Mouse (Mus musculus): ENCODE data around the gene Rasa2.
A peak's percentile ranks its signal among the peaks of the same experiment; 100 is the strongest.
"Not testable (repeated sequence)": the region's sequence is repeated elsewhere in the genome, so short reads cannot be mapped to it uniquely, and the experiment has no call there.

Rasa2 gene

DNA sequence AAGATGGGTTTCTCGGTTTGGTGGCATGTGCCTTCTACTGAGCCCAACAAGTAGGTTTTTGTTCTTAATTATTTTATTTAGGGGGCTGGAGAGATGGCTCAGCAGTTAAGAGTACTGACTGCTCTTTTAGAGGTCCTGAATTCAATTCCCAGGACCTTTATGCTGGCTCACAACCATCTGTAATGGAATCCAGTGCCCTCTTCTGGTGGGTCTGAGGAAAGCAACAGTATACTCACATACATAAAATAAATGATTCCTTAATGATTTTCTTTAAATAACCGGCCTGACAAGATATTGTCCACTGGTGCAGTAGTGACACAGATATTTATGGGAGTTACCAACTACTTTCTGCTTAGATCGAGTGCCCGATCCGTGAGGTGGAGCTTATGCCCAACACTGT, 108.3 kb downstream of the Rasa2 start:
- no peak for DNase-seq

DNA sequence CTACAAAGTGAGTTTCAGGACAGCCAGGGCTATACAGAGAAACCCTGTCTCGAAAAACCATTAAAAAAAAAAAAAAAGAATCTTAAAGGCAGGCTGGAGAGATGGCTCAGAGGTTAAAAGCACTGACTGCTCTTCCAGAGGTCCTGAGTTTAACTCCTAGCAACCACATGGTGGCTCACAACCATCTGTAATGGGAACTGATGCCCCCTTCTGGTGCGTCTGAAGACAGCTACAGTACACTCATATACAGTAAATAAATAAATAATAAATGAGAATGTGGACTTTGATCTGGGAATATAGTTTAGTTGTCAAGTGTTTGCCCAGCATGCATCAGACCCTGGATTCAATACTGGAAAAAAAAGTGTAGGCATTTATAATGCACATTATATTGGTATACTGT, 109.8 kb downstream of the Rasa2 start:
- not testable (repeated sequence) for DNase-seq

DNA sequence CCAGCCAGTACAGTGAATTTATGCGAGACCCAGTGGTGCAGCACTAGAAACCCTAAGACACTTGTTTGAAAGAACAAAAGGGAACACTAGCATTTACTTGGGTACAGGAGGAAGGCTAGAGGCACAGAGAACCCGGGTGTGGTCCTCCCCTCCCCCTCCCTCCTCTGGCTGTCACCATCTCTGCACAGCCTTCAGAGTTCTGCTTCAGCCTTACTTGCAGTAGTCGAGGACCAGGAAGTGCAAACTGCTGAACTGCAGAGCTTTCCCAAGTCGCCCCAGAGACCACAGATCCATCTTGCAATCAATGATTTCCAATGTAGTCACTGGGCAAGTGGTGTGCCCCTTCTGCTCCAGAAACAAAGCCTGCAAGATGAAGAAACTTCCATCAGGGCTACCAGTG, 114.0 kb downstream of the Rasa2 start:
- no peak for DNase-seq

DNA sequence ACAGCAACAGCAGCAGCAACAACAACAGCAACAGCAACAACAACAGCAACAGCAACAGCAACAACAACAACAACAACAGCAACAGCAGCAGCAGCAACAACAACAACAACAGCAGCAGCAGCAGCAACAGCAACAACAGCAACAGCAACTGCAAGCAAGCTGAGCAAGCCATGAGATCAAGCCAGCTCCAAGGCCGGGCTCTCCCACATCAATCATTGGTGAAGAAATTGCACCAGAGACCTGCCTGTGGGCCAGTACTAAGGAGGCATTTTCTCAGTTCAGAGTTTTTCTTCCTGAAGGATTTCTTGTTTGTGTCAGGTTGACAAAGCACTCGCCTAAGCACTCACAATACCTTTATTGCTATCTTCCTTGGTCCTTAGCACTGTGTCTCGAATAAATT, 114.6 kb downstream of the Rasa2 start:
- no peak for DNase-seq

DNA sequence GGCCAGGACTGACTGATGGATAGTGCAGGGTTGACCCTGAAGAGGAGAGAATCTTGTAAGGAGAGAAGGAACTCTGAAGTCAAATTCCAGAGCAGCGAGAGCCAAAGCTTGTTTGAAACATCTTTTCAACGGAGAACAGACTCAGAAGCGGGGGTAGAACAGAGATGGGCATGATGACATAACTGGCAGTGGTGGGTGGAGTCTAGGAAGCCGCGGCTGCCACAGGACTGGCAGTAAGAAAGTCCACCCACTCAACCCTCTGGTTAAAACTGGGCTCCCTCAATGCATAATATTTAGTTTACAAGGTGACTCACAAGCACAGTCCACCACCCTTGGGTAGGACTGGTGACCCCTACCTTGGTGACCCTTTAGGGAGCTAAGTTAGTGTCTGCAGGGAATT, 115.7 kb downstream of the Rasa2 start:
- DNase-seq, result no peak

DNA sequence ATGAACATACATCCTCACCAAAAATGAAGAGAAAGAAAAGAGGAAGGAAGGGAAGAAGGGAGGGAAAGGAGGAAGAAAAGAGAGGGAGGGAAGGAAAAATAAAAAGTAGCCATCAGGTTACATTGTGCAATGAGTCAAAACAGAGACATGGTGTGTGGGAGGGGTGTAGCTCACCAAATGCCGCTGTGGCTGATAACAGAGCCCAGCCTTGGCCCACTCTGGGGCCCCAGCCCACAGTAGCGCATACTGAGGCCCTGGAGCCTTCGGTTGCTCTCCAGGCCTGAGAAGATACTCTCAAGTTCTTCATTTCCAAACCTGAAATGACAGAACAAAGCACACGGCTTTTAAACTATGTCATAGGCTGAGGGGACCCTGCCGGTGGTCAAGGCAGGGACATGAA, 117.1 kb downstream of the Rasa2 start:
- DNase-seq, result no peak

DNA sequence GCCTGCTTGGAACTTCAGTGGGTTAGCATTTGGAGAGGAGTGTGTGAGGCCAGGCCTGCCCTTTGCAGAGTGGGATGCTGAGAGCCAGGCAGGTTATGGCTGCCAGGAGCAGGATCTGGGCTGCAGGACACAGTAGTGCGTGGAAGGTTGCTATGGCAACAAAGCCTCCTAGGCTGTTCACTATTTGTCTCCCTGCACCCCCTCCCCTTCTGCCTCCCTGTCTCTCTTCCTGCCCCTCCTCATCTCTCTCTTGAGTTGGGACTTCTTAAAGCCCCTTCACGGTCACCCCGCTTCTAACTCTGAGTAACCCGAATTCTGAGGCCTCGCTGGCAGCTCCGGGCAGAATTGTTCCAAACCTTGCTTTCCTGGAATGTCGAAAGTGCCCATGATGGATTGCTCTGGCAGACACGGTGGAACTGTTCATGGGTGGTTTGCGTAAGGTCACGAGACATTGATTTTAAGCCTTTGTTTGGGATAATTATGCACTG, 125.4 kb downstream of the Rasa2 start:
- peak; percentile 34 for DNase-seq

DNA sequence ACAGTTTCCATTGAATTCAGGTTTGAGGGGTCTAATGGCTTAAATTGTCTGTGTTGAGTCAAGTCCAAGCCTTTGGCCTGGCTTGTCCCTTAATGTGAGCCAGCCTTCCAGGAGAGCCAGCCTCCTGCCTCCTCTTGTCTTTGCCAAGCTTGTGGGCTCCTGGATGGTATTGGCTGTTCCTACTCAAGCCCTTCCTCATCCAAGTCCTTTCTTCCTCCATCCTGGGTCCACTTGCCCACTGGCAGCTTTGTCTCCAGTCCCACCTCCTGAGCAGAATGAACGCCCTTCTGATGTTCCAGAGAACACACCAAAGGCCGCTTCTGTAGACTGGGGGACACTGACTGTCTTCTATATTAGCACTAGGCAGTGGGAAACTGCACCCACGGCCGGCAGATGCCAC, 126.3 kb downstream of the Rasa2 start:
- no peak for DNase-seq

DNA sequence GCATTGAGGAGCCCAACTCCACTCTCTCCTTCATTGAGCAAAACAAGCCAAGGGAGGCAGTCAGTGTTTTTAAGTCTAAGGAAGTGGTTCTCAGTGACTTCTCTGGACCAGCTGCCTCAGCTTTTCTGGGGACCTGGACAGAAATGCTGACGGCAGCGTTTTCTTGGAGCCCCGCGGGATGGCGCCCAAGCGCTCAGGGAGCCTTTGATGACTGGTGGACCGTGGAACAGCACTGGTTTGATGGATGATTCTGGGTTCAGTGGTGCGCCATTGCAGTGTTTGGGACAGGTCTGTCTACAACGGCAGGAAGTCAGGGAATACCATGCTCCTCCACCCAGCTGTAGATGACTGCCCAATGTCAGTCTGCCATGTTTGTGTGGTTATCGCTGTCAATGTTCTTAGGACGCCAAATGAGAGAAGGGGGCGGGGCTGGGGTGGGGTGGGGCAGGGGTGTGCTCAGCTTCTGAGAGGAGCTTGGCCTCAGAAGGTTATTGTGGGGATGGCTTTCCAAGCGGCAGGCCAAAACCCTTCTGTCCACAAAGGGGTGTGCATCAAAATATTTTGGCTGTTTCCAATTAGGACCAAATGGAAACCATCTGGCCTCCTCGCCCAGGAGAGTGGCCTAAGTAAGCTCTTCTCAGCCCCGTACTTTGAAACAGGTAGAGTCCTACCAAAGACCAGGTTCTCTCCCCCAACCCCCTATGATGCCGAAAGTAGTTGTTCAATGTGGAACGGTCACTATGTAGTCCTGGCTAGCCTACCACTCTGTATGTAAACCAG, 127.1 kb downstream of the Rasa2 start:
- no peak for DNase-seq

DNA sequence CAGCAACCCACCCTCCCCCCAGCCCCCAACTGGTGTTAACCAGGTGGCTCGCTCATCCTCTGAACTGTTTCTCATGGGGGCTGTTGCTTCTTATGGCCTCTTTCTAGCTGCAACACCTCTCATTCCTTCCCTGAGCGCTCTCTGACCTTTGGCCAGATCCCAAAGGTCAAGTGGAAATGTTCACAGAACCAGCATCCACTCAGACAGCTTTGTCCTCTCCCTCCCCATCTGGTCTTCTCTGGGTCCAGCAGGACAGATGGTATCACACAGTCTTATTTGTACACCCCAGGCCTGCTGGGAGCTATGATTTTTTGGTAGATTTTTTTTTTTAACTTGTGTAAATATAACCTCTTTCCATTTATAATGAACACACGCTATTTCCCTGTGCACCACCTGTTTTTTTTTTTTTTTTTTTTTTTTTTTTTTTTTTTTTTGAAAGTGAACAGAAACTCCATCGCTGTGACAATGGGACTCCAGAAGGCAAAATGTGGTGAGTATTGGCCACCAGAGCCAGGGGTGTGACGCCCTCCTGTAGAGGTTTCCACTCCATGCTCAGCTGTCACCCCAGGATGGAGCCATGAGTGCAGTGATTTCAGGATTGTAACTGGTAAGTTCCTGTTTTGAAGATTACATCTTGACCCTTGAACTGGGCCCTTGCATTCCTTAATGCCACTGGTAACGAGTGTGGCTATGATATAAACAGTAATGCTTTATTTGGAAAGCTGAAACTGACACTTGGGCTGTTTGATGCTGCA, 128.4 kb downstream of the Rasa2 start:
- no peak for DNase-seq

DNA sequence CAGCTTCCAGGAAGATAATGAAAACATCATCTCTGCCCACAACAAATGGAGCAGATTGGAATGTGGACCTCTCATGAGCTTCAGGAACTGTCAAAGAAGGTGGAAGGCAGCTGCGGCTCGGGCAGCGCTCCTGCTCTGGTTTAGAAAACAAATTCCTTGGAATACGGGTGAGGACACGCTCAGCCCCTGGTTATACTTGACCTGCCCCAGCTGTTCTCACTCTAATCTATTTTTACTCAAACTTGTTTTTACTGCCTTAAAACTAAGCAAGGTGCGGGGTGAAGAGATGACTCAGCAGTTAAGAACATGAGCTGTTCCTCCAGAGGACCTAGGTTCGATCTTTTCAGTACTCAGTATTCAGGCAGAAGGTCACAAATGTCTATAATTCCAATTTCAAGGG, 130.2 kb downstream of the Rasa2 start:
- DNase-seq, result no peak

DNA sequence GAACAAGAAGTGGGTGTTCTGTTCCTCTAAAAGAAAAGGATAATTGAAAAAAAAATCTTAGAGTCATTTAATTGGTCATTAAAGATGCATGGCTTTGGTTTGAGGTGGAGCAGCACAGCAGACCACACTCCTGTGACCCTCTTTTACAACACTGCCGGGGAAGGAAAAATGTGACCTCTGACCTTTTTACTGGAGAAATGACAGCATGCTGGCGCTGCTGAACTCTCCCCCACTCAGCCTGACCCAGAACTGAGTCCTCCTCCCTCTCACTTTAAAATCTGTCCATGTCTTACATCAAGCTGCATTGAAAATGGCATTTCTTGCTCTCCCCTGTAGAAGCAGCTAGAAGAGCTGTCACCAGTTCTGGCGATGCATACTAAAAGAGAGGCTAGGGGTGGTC, 138.2 kb downstream of the Rasa2 start:
- no peak for DNase-seq

DNA sequence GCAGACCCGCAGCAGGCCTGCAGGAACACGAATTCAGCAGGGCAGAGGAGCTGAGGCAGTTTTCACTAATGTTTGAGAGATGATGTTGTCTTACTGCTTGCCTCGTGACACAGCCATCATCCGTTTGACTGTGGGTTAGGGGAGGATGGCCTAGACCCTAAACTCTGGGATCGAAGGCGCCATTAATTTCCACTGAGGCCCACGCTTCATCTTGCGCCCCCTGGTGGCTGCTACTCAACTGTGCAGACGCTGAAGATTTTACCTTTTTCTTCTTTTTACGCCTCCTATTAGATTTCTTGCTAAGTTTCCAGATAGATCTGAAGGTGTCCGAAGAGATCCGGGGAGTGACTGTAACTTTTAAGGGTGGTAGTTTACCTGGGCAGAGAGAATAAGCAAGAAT, 139.6 kb downstream of the Rasa2 start:
- DNase-seq, result peak; percentile 68
